Mouse (Mus musculus) intestine, postnatal 0 days (tissue): ENCODE results near the gene Pde6c. TPM values are rescaled to one million over a fixed set of nuclear protein-coding genes. Genes with fewer than 3 reads are reported as not detected.

Source experiments
- ATAC-seq: fragments of 200-750 bp; cut with Nextera tagmentation; 2 replicates; pipeline ENCODE4 v1.8.0; 2017; ENCODE audit warnings: mild to moderate bottlenecking, moderate TSS enrichment, moderate library complexity
- H3K27ac ChIP-seq: fragments of 300-500 bp; sonication (generic); 2 replicates; pipeline ENCODE4 v1.5.1; 2014; ENCODE audit warnings: mild to moderate bottlenecking, low read depth, low read length, moderate library complexity
- H3K27me3 ChIP-seq: fragments of 300-500 bp; sonication (generic); replicated peaks from 2 replicates; pipeline ENCODE4 v1.6.1; 2014; ENCODE audit warnings: low read length, mixed read lengths; ENCODE audit not compliant: control insufficient read depth, insufficient read depth
- H3K36me3 ChIP-seq: fragments of 300-500 bp; sonication (generic); 2 replicates; pipeline ENCODE4 v1.6.1; 2014; ENCODE audit warnings: mild to moderate bottlenecking, moderate library complexity; ENCODE audit not compliant: control insufficient read depth, insufficient read depth
- H3K4me1 ChIP-seq: fragments of 300-500 bp; sonication (generic); replicated peaks from 2 replicates; pipeline ENCODE4 v1.6.1; 2014; ENCODE audit warnings: antibody characterized with exemption, low read length, mixed read lengths; ENCODE audit not compliant: control insufficient read depth, insufficient read depth
- H3K4me2 ChIP-seq: fragments of 300-500 bp; sonication (generic); replicated peaks from 2 replicates; pipeline ENCODE4 v1.6.1; 2014; ENCODE audit warnings: low read depth, mild to moderate bottlenecking, moderate library complexity
- H3K4me3 ChIP-seq: fragments of 300-500 bp; sonication (generic); 2 replicates; pipeline ENCODE4 v1.5.1; 2014; ENCODE audit warnings: low read depth, low read length
- H3K9ac ChIP-seq: fragments of 300-500 bp; sonication (generic); 2 replicates; pipeline ENCODE4 v1.6.1; 2014; ENCODE audit warnings: mild to moderate bottlenecking, low read depth, low read length
- H3K9me3 ChIP-seq: fragments of 300-500 bp; sonication (generic); 2 replicates; pipeline ENCODE4 v1.6.1; 2016; ENCODE audit warnings: mixed run types; ENCODE audit not compliant: control insufficient read depth
- CTCF ChIP-seq: sonication (generic); IDR thresholded peaks from 2 replicates; pipeline ENCODE4 v1.5.1; 2016; ENCODE audit warnings: low read depth, mild to moderate bottlenecking, control low read depth, antibody characterized with exemption, moderate library complexity
- WGBS: fragments of 180-500 bp; shearing (Covaris S2); extraction: QIAGEN DNeasy Blood & Tissue Kit; methylation state at CpG from one replicate; pipeline ENCODE4 v1.1.7; 2014; 5-methylcytosine and 5-hydroxymethylcytosine counted together
- polyA plus RNA-seq: library from polyadenylated mRNA; unstranded; fragments of >200 nt; fragmentation: Nextera tagmentation; extraction: Ambion mirVana; gene quantifications from 2 replicates; pipeline ENCODE4 v1.2.1, GENCODE M21; 2015

Pde6c gene
- polyA plus RNA-seq, 1 experiment from 2014 or later = 0.25 TPM

DNA sequence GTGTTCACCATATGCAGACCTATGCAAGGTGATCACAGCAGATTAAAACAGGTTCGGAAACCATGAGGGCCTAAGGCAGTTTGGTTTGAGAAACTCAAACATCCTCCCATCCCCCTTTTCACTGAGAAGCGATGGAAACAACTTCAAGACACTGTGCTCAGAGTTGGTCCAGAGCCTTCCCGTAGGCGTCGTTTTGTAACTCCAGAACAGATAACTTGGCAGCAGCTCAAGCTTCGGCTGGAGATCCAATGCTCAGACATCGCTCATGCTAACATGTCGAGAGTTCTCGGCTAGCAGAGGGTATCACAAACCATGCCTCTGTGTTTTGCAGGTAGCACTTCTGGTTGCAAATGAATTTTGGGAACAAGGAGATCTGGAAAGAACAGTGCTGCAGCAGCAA, 47.1 kb downstream of the Pde6c start:
- no peak for ATAC-seq
- Histone ChIP-seq H3K4me3 (no peak overlapping the region), H3K9ac (no peak overlapping the region), H3K4me2 (no peak overlapping the region), H3K27me3 (no peaks in the 10 kb centered on the region), H3K9me3 (no peaks in the 10 kb centered on the region), H3K4me1 (no peaks in the 10 kb centered on the region), H3K27ac (no peak overlapping the region), H3K36me3 (peaks cover 10% of the 10 kb centered on the region; the same call in 1 of the 2 replicates)
- 86% methylated on average over 9 of the region's 9 CpGs for WGBS
- TF ChIP-seq CTCF = no peak

DNA sequence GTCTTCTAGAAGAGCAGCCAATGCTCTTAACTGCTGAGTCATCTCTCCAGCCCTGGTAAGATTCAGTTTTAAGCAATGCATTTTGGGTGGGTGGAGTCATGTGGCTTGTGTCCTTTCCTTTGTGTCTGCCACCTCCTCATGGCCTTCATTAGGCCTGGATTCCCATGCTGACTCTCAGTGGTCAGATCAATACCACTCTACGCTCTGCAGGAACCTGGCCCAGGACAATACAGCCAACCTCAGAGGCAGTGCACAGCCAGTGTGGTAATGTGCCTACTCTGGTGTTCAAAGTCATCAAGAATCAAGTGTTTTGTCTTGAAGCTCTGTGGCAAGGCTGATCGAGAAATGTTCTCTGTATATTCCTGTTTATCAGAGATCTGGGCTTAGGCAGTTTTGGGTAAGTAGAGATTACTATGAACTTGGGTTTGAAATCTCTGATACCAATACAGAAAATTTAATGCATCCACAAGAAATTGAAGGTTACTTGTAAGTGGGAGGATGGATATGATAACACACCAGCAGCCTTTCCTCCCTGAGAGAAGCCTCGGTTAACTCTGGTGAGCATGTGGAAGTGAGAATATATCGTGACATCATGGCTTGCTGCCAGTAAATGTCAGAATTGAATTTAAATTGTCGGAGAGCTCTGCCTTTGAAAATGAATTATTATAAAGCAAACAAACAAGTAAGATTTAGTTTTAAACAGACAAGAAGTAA, 54.2 kb downstream of the Pde6c start:
- no peaks in the 10 kb centered on the region for H3K27me3 ChIP-seq
- ATAC-seq = no peak
- TF ChIP-seq CTCF = no peak
- no peaks in the 10 kb centered on the region for H3K4me1 ChIP-seq
- H3K4me3 ChIP-seq = no peak overlapping the region
- H3K9ac ChIP-seq = no peak overlapping the region
- H3K9me3 ChIP-seq = no peaks in the 10 kb centered on the region
- no peak overlapping the region for H3K4me2 ChIP-seq
- 85% methylated on average over 5 of the region's 5 CpGs for WGBS
- H3K36me3 ChIP-seq = peaks cover 21% of the 10 kb centered on the region
- no peak overlapping the region for H3K27ac ChIP-seq

DNA sequence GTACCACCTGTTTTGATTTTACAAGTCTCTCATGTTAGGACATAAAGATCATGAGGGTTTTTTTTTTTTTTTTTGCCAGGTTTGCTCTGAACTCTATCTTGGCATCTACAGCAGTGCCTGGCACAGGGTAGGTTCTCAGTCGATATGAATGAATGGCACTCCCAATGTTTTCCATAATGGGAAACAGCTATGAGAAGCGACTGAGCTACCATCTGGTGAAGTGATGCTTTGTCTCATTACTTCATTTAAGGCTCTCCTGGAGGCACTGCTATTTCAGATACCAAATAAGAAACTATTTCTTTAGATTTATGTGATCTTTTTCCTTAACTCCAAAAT, 54.7 kb downstream of the Pde6c start:
- H3K9ac ChIP-seq = no peak overlapping the region
- 88% methylated on average over 2 of the region's 2 CpGs for WGBS
- ATAC-seq = no peak
- no peak overlapping the region for H3K4me2 ChIP-seq
- H3K27ac ChIP-seq = no peak overlapping the region
- peaks cover 21% of the 10 kb centered on the region for H3K36me3 ChIP-seq
- H3K9me3 ChIP-seq = no peaks in the 10 kb centered on the region
- no peak overlapping the region for H3K4me3 ChIP-seq
- no peak for TF ChIP-seq CTCF
- no peaks in the 10 kb centered on the region for H3K27me3 ChIP-seq
- no peaks in the 10 kb centered on the region for H3K4me1 ChIP-seq

DNA sequence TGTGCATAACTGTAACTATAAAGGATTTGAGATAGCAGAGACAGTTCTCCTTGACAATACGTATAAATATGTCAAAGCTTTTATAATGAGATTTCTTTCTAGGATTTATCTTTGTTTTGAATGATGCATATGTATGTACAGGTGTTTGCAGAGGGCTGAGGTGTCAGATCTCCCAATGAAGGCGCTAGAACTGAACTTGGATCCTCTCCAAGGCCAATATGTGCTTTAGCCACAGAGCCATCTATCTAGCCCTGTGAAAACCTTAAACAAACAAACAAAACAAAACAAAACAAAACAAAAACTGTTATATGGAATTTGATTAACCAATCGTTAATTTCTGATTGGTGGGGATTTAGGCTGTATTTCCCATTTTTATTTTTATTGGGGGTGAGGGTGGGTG, 58.0 kb downstream of the Pde6c start:
- TF ChIP-seq CTCF = no peak
- Histone ChIP-seq H3K4me1 (no peaks in the 10 kb centered on the region), H3K9me3 (no peaks in the 10 kb centered on the region), H3K36me3 (peaks cover 23% of the 10 kb centered on the region), H3K27ac (no peak overlapping the region), H3K4me2 (no peak overlapping the region), H3K9ac (no peak overlapping the region), H3K27me3 (no peaks in the 10 kb centered on the region), H3K4me3 (no peak overlapping the region)
- WGBS = 84% methylated on average over 3 of the region's 3 CpGs
- no peak for ATAC-seq

DNA sequence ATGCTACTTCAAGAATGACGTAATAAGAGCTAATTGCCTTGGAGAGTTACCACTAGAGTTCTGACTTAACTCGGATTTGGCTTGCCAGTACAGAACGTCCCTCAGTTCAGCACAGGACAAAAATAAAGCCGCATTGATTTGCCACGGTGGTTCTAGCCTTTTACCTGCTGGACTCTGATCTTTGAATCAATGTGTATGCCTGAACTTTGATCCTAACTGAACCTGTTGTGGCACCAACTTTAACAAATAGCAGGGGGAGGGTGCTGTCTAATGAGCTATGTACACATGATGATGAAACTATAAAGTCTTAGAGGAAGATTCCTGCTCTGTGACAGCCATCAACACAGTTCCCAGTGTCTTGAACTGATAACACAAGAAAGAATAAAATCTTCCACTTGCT, 58.9 kb downstream of the Pde6c start:
- peak overlapping the region; percentile 52; the same call in 1 of the 2 replicates for H3K27ac ChIP-seq
- WGBS = 38% methylated on average over 5 of the region's 5 CpGs
- H3K27me3 ChIP-seq = no peaks in the 10 kb centered on the region
- no peaks in the 10 kb centered on the region for H3K4me1 ChIP-seq
- H3K9ac ChIP-seq = no peak overlapping the region
- no peak overlapping the region for H3K4me2 ChIP-seq
- H3K36me3 ChIP-seq = peaks cover 22% of the 10 kb centered on the region
- no peaks in the 10 kb centered on the region for H3K9me3 ChIP-seq
- no peak overlapping the region for H3K4me3 ChIP-seq
- no peak for TF ChIP-seq CTCF
- peak; percentile 88 for ATAC-seq

DNA sequence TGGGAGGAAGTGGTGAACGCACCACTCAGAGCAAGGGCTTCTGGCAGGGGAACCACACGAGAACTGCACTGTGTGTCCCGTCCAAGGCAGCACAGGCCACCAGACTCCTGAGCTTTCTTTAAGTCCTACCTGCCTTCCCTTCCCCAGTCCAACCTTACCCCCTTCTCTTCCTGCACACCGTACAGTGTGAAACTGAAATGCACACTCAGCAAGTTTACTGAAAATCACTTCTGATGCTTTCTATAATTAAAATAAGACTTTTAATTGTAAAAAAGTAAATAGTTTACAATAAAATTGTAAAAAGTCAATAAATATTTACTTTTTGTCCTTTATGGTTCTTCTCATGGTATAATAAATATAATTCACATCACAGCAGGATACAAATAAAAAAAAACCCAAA, 62.7 kb downstream of the Pde6c start:
- no peak for TF ChIP-seq CTCF
- Histone ChIP-seq H3K36me3 (peaks cover 13% of the 10 kb centered on the region; the same call in 1 of the 2 replicates), H3K9ac (no peak overlapping the region), H3K4me3 (no peak overlapping the region), H3K27me3 (no peaks in the 10 kb centered on the region), H3K27ac (no peak overlapping the region), H3K9me3 (no peaks in the 10 kb centered on the region), H3K4me1 (no peaks in the 10 kb centered on the region), H3K4me2 (no peak overlapping the region)
- WGBS = 93% methylated on average over 4 of the region's 4 CpGs
- no peak for ATAC-seq
